Mouse (Mus musculus) T-cell, adult 66 days (primary cell): ENCODE data around the gene Myo15. TPM values are rescaled to one million over a fixed set of nuclear protein-coding genes. Genes with fewer than 3 reads are reported as not detected.

Experiments used
- total RNA-seq, 2 experiments: library from RNA; stranded (reverse); gene quantifications; 3 replicates in 1 of 2; 4 replicates in 1 of 2; pipeline ENCODE4 v1.2.4; 2023

Myo15 gene
- 1 to 10 TPM; 1.5 to 1.7 TPM for total RNA-seq

GRCm38 (mm10) chr11:60469039-60469438, at the start of gene Myo15:
TSS of gene Myo15 (plus strand) at chr11:60469339.

GRCm38 (mm10) chr11:60454080-60454744, 14.9 kb upstream of the Myo15 start, which contains the start of gene Drg2:
TSS of gene Drg2 (plus strand) at chr11:60454591.

DNA sequence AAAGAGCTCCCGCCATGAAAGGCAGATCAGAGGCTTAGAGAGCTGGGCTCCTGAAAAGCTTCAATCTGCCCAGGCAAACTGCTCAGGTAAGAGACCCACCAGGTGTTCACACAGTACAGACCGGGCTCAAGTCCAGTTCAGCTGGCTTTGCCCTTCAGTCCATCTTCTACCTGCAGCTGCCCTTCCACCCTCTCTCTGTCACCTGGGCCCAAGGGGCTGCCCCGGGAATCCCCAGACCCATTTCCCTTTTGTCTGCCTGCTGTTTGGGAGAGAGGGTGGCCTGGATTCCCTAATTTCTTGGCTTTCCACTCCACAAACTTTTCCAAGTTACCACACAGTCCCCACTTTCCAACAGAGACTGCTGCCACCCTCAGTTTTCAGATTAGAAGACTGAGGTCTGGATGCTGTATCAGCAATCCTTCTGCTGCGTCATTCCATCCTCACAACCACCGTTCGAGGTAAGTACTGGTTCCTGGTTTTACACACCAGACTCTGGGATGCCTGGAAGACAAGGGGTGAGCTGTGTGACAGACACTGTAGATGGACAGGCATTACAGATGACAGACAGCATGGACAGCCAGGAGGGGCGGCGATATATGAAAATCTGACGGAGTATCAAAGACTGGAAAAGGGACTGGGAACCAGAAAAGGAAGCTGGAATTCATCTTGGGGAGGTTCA, 67.2 kb downstream of the Myo15 start, which contains the start of gene Alkbh5:
Gene Alkbh5, plus strand, starts transcription at position 202 of the 679 bp plus-strand sequence.

Other genes with a start within 250 kb of the Myo15 start
- gene Srebf1, start 246.8 kb upstream of the Myo15 start, total RNA-seq = 100 to 1,000 TPM; 148 to 151 TPM
- 10 to 100 TPM; 32.2 to 36.6 TPM for gene Tom1l2, start 116.4 kb upstream of the Myo15 start, total RNA-seq
- gene Drc3, start 116.0 kb upstream of the Myo15 start, total RNA-seq = 1 to 10 TPM in 1 of 2 experiments, under 1 TPM in 1; 0.24 to 1.0 TPM
- 10 to 100 TPM; 25.0 to 25.7 TPM for gene Gid4, start 52.2 kb upstream of the Myo15 start, total RNA-seq
- 10 to 100 TPM; 24.8 to 34.1 TPM for gene Atpaf2, start 50.9 kb upstream of the Myo15 start, total RNA-seq
- 10 to 100 TPM; 60.2 to 78.1 TPM for gene Drg2, start 14.7 kb upstream of the Myo15 start, total RNA-seq
- 10 to 100 TPM; 69.8 to 78.6 TPM for gene Alkbh5, start 67.0 kb downstream of the Myo15 start, total RNA-seq
- 10 to 100 TPM; 38.2 to 41.0 TPM for gene Llgl1, start 230.4 kb downstream of the Myo15 start, total RNA-seq